Mouse (Mus musculus): Measurements from ENCODE around the gene Soga1. TPM values are rescaled to one million over a fixed set of nuclear protein-coding genes. Genes with fewer than 3 reads are reported as not detected.

The Soga1 gene
- polyA plus RNA-seq, 1 experiment from 2014 or later, result 8.1 TPM

DNA sequence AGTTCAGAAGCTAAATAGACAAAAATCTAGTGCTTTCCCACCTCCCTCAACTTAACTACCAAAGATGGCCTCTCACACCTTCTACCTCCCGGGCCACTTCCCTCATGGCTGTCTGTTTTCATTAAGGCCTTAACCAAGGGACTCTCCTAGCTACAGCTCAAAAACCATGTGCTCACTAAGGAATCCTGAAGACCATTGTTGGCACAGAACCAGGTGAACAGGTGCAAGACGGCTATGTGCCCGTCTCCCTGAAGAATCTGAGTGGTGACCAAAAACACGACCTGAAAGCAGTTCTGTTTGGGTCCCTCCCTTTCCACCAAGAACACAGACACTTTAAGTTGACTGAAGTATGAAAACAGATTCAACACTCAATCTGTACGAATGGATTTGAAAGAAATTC, 80.8 kb downstream of the Soga1 start:
- Histone ChIP-seq H3K27me3 (ENCODE audit: control insufficient read depth, insufficient read depth, low read length) (no peaks in the 10 kb centered on the region), H3K27ac (ENCODE audit: low read length) (no peak overlapping the region), H3K4me1 (ENCODE audit: control insufficient read depth, insufficient read depth, low read length) (no peaks in the 10 kb centered on the region), H3K36me3 (ENCODE audit: control insufficient read depth, insufficient read depth, low read length) (peaks cover 57% of the 10 kb centered on the region), H3K4me2 (replicated peaks; ENCODE audit: low read depth, low read length) (no peak overlapping the region), H3K9me3 (ENCODE audit: control insufficient read depth, low read depth, low read length) (no peaks in the 10 kb centered on the region), H3K9ac (replicated peaks; ENCODE audit: low read depth, low read length) (no peak overlapping the region), H3K4me3 (ENCODE audit: low read depth, low read length) (no peak overlapping the region)
- WGBS, result 86% methylated on average over 5 of the region's 5 CpGs
- no peak for ATAC-seq (ENCODE audit: insufficient number of reproducible peaks, insufficient read depth, low FRiP score, low read depth)

DNA sequence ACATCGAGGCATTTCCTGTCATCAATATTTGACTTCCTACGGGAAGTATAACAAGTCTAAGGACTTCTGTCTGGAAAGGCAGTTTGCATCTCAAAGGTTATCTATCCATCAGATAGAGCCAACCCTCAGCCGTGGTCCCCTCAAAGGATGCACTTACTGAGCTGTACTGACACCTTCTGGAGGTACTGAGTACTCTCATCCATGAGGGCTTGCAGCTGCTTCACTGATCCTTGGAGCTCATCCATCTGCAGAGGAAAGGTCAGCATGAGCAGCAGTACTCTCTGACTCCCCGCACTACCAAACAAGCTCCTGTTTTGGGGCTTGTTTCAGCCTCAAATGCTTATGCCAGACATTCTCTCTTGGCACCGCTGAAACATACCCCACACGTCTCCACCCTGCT, 82.5 kb downstream of the Soga1 start:
- no peak for ATAC-seq (ENCODE audit: insufficient number of reproducible peaks, insufficient read depth, low FRiP score, low read depth)
- Histone ChIP-seq H3K27me3 (ENCODE audit: control insufficient read depth, insufficient read depth, low read length) (no peaks in the 10 kb centered on the region), H3K4me2 (replicated peaks; ENCODE audit: low read depth, low read length) (no peak overlapping the region), H3K9ac (replicated peaks; ENCODE audit: low read depth, low read length) (no peak overlapping the region), H3K9me3 (ENCODE audit: control insufficient read depth, low read depth, low read length) (no peaks in the 10 kb centered on the region), H3K4me1 (ENCODE audit: control insufficient read depth, insufficient read depth, low read length) (no peaks in the 10 kb centered on the region), H3K4me3 (ENCODE audit: low read depth, low read length) (no peak overlapping the region), H3K36me3 (ENCODE audit: control insufficient read depth, insufficient read depth, low read length) (peaks cover 52% of the 10 kb centered on the region), H3K27ac (ENCODE audit: low read length) (no peak overlapping the region)
- 57% methylated on average over 6 of the region's 6 CpGs for WGBS

- H3K4me1 ChIP-seq (ENCODE audit: control insufficient read depth, insufficient read depth, low read length), result peaks cover 5% of the 10 kb centered on the region; the same call in 1 of the 2 replicates
- H3K27me3 ChIP-seq (ENCODE audit: control insufficient read depth, insufficient read depth, low read length), result no peaks in the 10 kb centered on the region
- H3K9ac ChIP-seq (replicated peaks; ENCODE audit: low read depth, low read length), result peak within 1 kb of the TSS; percentile 83
- peak within 1 kb of the TSS; percentile 77 for H3K4me3 ChIP-seq (ENCODE audit: low read depth, low read length)
- peak within 1 kb of the TSS; percentile 87 for H3K4me2 ChIP-seq (replicated peaks; ENCODE audit: low read depth, low read length)
- under 1% methylated on average over 56 of the region's 66 CpGs for WGBS
- peaks cover 16% of the 10 kb centered on the region for H3K36me3 ChIP-seq (ENCODE audit: control insufficient read depth, insufficient read depth, low read length)
- peak within 1 kb of the TSS; percentile 11; the same call in 1 of the 2 replicates for H3K27ac ChIP-seq (ENCODE audit: low read length)
- no peaks in the 10 kb centered on the region for H3K9me3 ChIP-seq (ENCODE audit: control insufficient read depth, low read depth, low read length)
- ATAC-seq (ENCODE audit: insufficient number of reproducible peaks, insufficient read depth, low FRiP score, low read depth), result peak; percentile 97
Measured at GRCm38 (mm10) chr2:156991470-156992319, 87.4 kb downstream of the Soga1 start, which contains the start of gene Ndrg3. Gene Ndrg3, minus strand, starts transcription at chr2:156992056.

- Histone ChIP-seq H3K4me2 (replicated peaks; ENCODE audit: low read depth, low read length) (peak overlapping the region; percentile 87), H3K27me3 (ENCODE audit: control insufficient read depth, insufficient read depth, low read length) (no peaks in the 10 kb centered on the region), H3K4me1 (ENCODE audit: control insufficient read depth, insufficient read depth, low read length) (peaks cover 5% of the 10 kb centered on the region; the same call in 1 of the 2 replicates), H3K27ac (ENCODE audit: low read length) (no peak overlapping the region), H3K36me3 (ENCODE audit: control insufficient read depth, insufficient read depth, low read length) (peaks cover 10% of the 10 kb centered on the region), H3K4me3 (ENCODE audit: low read depth, low read length) (peak overlapping the region; percentile 77), H3K9me3 (ENCODE audit: control insufficient read depth, low read depth, low read length) (no peaks in the 10 kb centered on the region), H3K9ac (replicated peaks; ENCODE audit: low read depth, low read length) (peak overlapping the region; percentile 83)
- WGBS, result 8% methylated on average over 16 of the region's 16 CpGs
- ATAC-seq (ENCODE audit: insufficient number of reproducible peaks, insufficient read depth, low FRiP score, low read depth), result no peak
Measured at GRCm38 (mm10) chr2:156990727-156991431, 88.2 kb downstream of the Soga1 start.

GRCm38 (mm10) chr2:156987316-156987715, 91.7 kb downstream of the Soga1 start:
- Histone ChIP-seq H3K4me3 (ENCODE audit: low read depth, low read length) (no peak overlapping the region), H3K9ac (replicated peaks; ENCODE audit: low read depth, low read length) (no peak overlapping the region), H3K4me2 (replicated peaks; ENCODE audit: low read depth, low read length) (no peak overlapping the region), H3K4me1 (ENCODE audit: control insufficient read depth, insufficient read depth, low read length) (peaks cover 10% of the 10 kb centered on the region), H3K36me3 (ENCODE audit: control insufficient read depth, insufficient read depth, low read length) (no peaks in the 10 kb centered on the region), H3K27me3 (ENCODE audit: control insufficient read depth, insufficient read depth, low read length) (no peaks in the 10 kb centered on the region), H3K9me3 (ENCODE audit: control insufficient read depth, low read depth, low read length) (no peaks in the 10 kb centered on the region), H3K27ac (ENCODE audit: low read length) (no peak overlapping the region)
- WGBS, result 50% methylated on average over 3 of the region's 3 CpGs
- ATAC-seq (ENCODE audit: insufficient number of reproducible peaks, insufficient read depth, low FRiP score, low read depth), result no peak

DNA sequence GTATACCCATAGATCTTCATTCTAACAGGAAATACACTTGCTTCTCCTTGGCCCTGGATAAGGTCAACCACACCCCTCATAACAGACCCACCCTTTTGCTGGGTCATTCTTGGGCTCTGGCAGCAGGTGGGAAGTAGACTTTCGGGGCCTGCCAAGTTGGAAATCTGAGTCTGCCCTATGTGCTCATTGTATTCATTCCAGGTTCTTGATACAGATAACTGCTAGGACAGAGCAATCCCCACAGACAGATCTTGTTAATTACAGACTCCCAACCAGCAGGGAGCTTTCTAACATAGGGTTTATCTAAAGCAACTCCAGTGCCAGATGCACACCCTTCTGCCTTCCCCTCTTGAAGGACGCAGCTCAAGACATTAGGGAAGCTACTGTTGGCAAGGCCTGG, 96.2 kb downstream of the Soga1 start:
- Histone ChIP-seq H3K4me2 (replicated peaks; ENCODE audit: low read depth, low read length) (no peak overlapping the region), H3K9me3 (ENCODE audit: control insufficient read depth, low read depth, low read length) (no peaks in the 10 kb centered on the region), H3K4me1 (ENCODE audit: control insufficient read depth, insufficient read depth, low read length) (peaks cover 5% of the 10 kb centered on the region; the same call in 1 of the 2 replicates), H3K4me3 (ENCODE audit: low read depth, low read length) (no peak overlapping the region), H3K27me3 (ENCODE audit: control insufficient read depth, insufficient read depth, low read length) (no peaks in the 10 kb centered on the region), H3K9ac (replicated peaks; ENCODE audit: low read depth, low read length) (no peak overlapping the region), H3K36me3 (ENCODE audit: control insufficient read depth, insufficient read depth, low read length) (no peaks in the 10 kb centered on the region), H3K27ac (ENCODE audit: low read length) (no peak overlapping the region)
- WGBS, result 66% methylated on average over 2 of the region's 2 CpGs
- no peak for ATAC-seq (ENCODE audit: insufficient number of reproducible peaks, insufficient read depth, low FRiP score, low read depth)

DNA sequence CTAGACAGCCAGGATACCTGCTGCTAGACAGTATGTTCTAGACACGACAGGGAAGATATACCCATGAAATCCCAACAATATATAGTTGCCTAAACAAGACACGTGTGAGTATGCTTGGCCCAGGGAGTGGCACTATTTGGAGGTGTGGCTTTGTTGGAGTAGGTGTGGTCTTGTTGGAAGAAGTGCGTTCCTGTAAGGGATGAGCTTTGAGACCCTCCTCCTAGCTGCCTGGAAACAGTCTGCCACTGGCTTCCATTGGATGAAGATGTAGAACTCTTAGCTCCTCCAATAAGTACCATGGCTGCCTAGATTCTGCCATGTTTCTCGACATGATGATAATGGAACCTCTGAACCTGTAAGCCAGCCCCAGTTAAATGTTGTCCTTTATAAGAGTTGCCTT, 97.8 kb downstream of the Soga1 start:
- Histone ChIP-seq H3K36me3 (ENCODE audit: control insufficient read depth, insufficient read depth, low read length) (no peaks in the 10 kb centered on the region), H3K27me3 (ENCODE audit: control insufficient read depth, insufficient read depth, low read length) (no peaks in the 10 kb centered on the region), H3K4me2 (replicated peaks; ENCODE audit: low read depth, low read length) (no peak overlapping the region), H3K4me1 (ENCODE audit: control insufficient read depth, insufficient read depth, low read length) (peaks cover 5% of the 10 kb centered on the region; the same call in 1 of the 2 replicates), H3K9ac (replicated peaks; ENCODE audit: low read depth, low read length) (no peak overlapping the region), H3K4me3 (ENCODE audit: low read depth, low read length) (no peak overlapping the region), H3K27ac (ENCODE audit: low read length) (no peak overlapping the region), H3K9me3 (ENCODE audit: control insufficient read depth, low read depth, low read length) (no peaks in the 10 kb centered on the region)
- ATAC-seq (ENCODE audit: insufficient number of reproducible peaks, insufficient read depth, low FRiP score, low read depth), result no peak
- 75% methylated on average over 4 of the region's 4 CpGs for WGBS

- 79% methylated on average over 2 of the region's 2 CpGs for WGBS
- H3K9ac ChIP-seq (replicated peaks; ENCODE audit: low read depth, low read length), result no peak overlapping the region
- ATAC-seq (ENCODE audit: insufficient number of reproducible peaks, insufficient read depth, low FRiP score, low read depth), result no peak
- H3K27ac ChIP-seq (ENCODE audit: low read length), result no peak overlapping the region
- peaks cover 5% of the 10 kb centered on the region; the same call in 1 of the 2 replicates for H3K4me1 ChIP-seq (ENCODE audit: control insufficient read depth, insufficient read depth, low read length)
- H3K36me3 ChIP-seq (ENCODE audit: control insufficient read depth, insufficient read depth, low read length), result no peaks in the 10 kb centered on the region
- H3K9me3 ChIP-seq (ENCODE audit: control insufficient read depth, low read depth, low read length), result no peaks in the 10 kb centered on the region
- no peak overlapping the region for H3K4me3 ChIP-seq (ENCODE audit: low read depth, low read length)
- H3K4me2 ChIP-seq (replicated peaks; ENCODE audit: low read depth, low read length), result no peak overlapping the region
- H3K27me3 ChIP-seq (ENCODE audit: control insufficient read depth, insufficient read depth, low read length), result no peaks in the 10 kb centered on the region
Measured at GRCm38 (mm10) chr2:156980059-156980458, 99.0 kb downstream of the Soga1 start.
